21 mouse cellular contexts compared by ENCODE assay signal in the genomic region with DNA sequence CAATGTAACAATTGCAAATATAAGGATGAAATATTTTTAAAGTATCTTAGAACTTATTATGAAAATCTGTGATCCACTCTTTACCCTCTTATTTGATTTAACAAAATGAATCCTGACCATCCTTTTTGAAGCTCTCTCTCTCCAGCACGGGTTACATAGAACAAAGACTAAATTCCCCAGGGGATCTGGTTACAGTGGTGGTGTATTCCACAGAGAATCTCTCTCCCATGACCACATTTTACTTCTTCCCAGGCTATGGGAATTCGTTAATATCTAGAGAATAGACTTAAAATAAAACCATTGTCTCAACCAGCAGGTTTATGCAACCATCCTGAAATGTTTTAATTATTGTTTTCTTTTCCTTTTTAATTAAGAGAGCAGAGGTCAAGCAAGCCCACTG.
A peak's percentile ranks its signal among the peaks of the same experiment; 100 is the strongest.
DNase-seq lines count a peak whose midpoint lies in the region; ATAC-seq and TF ChIP-seq lines count a peak whose summit lies in the region.
"Had no signal": no experiment of that assay in that cellular context is flagged by ENCODE, and none has a peak within 500 bp of the region (broad histone marks: within the 10 kb centered on the region; RNA-seq: fewer than 3 reads in every experiment).

No protein-coding gene starts in this region.

- no peaks in the 10 kb centered on the region for H3K9me3 ChIP-seq in forebrain, embryonic 14.5 days (replicated peaks; ENCODE audit: control insufficient read depth, low read length)
- no peaks in the 10 kb centered on the region for H3K9me3 ChIP-seq in forebrain, postnatal 0 days (ENCODE audit: low read length)
- H3K9me3 ChIP-seq in midbrain, embryonic 14.5 days (ENCODE audit: control insufficient read depth, low read length), result no peaks in the 10 kb centered on the region
- H3K9me3 ChIP-seq in midbrain, embryonic 10.5 days (replicated peaks), result no peaks in the 10 kb centered on the region
- H3K9me3 ChIP-seq in kidney, embryonic 15.5 days (replicated peaks), result no peaks in the 10 kb centered on the region
- H3K9me3 ChIP-seq: heart, embryonic 10.5 days; hindbrain, embryonic 13.5 days had no signal

- 4% methylated on average over 2 of the region's 2 CpGs for WGBS in forebrain, embryonic 14.5 days
- WGBS in forebrain, postnatal 0 days, result 11% methylated on average over 2 of the region's 2 CpGs
- WGBS in midbrain, embryonic 14.5 days, result 11% methylated on average over 2 of the region's 2 CpGs
- 29% methylated on average over 2 of the region's 2 CpGs for WGBS in midbrain, embryonic 10.5 days
- WGBS in kidney, embryonic 15.5 days, result 46% methylated on average over 2 of the region's 2 CpGs

- TF ChIP-seq CTCF in forebrain, postnatal 0 days (IDR thresholded peaks at IDR 0.05; ENCODE audit: low read depth), result no peak

- no peak overlapping the region for H3K27ac ChIP-seq in forebrain, embryonic 14.5 days (ENCODE audit: low read depth, low read length)
- H3K27ac ChIP-seq in forebrain, postnatal 0 days (ENCODE audit: low read depth, low read length), result no peak overlapping the region
- H3K27ac ChIP-seq in midbrain, embryonic 14.5 days (replicated peaks; ENCODE audit: low read depth, low read length), result no peak overlapping the region
- no peak overlapping the region for H3K27ac ChIP-seq in midbrain, embryonic 10.5 days (replicated peaks)
- no peak overlapping the region for H3K27ac ChIP-seq in kidney, embryonic 15.5 days
- H3K27ac ChIP-seq: heart, embryonic 10.5 days; hindbrain, embryonic 13.5 days; hindbrain, postnatal 0 days had no signal

- H3K4me1 ChIP-seq in forebrain, embryonic 14.5 days (ENCODE audit: control insufficient read depth, insufficient read depth, low read length), result peaks cover 6% of the 10 kb centered on the region; the same call in 1 of the 2 replicates
- H3K4me1 ChIP-seq in forebrain, postnatal 0 days (ENCODE audit: insufficient read depth), result no peaks in the 10 kb centered on the region
- no peaks in the 10 kb centered on the region; the same call in 1 of the 2 replicates for H3K4me1 ChIP-seq in midbrain, embryonic 14.5 days (ENCODE audit: control insufficient read depth, insufficient read depth, low read length)
- H3K4me1 ChIP-seq in midbrain, embryonic 10.5 days, result 0 out of 2 replicates have a peak, but pooled peaks cover 9% of the 10 kb centered on the region
- no peaks in the 10 kb centered on the region for H3K4me1 ChIP-seq in kidney, embryonic 15.5 days
- H3K4me1 ChIP-seq: heart, embryonic 10.5 days; hindbrain, embryonic 13.5 days had no signal

- no peaks in the 10 kb centered on the region for H3K36me3 ChIP-seq in forebrain, embryonic 14.5 days (ENCODE audit: control insufficient read depth, insufficient read depth, low read length)
- no peaks in the 10 kb centered on the region for H3K36me3 ChIP-seq in forebrain, postnatal 0 days (ENCODE audit: insufficient read depth)
- H3K36me3 ChIP-seq in midbrain, embryonic 14.5 days (ENCODE audit: control insufficient read depth, insufficient read depth, low read length), result 0 out of 2 replicates have a peak, but pooled peaks cover 2% of the 10 kb centered on the region
- H3K36me3 ChIP-seq in midbrain, embryonic 10.5 days, result no peaks in the 10 kb centered on the region
- no peaks in the 10 kb centered on the region for H3K36me3 ChIP-seq in kidney, embryonic 15.5 days
- H3K36me3 ChIP-seq: heart, embryonic 10.5 days had no signal

- no peaks in the 10 kb centered on the region for H3K27me3 ChIP-seq in forebrain, embryonic 14.5 days (replicated peaks; ENCODE audit: control insufficient read depth, insufficient read depth, low read length)
- no peaks in the 10 kb centered on the region for H3K27me3 ChIP-seq in forebrain, postnatal 0 days (ENCODE audit: insufficient read depth, low read length)
- no peaks in the 10 kb centered on the region for H3K27me3 ChIP-seq in midbrain, embryonic 14.5 days (ENCODE audit: control insufficient read depth, insufficient read depth, low read length)
- H3K27me3 ChIP-seq in midbrain, embryonic 10.5 days (ENCODE audit: low read depth, poor library complexity, severe bottlenecking), result no peaks in the 10 kb centered on the region
- no peaks in the 10 kb centered on the region for H3K27me3 ChIP-seq in kidney, embryonic 15.5 days
- H3K27me3 ChIP-seq: hindbrain, embryonic 13.5 days had no signal

- no peak overlapping the region for H3K4me3 ChIP-seq in forebrain, embryonic 14.5 days (ENCODE audit: low read depth, low read length)
- no peak overlapping the region for H3K4me3 ChIP-seq in forebrain, postnatal 0 days (ENCODE audit: low read depth, low read length)
- H3K4me3 ChIP-seq in midbrain, embryonic 14.5 days (replicated peaks; ENCODE audit: low read depth, low read length), result no peak overlapping the region
- H3K4me3 ChIP-seq in midbrain, embryonic 10.5 days, result no peak overlapping the region
- H3K4me3 ChIP-seq in kidney, embryonic 15.5 days (replicated peaks), result no peak overlapping the region
- H3K4me3 ChIP-seq: heart, embryonic 10.5 days; hindbrain, embryonic 13.5 days had no signal

- ATAC-seq in forebrain, embryonic 14.5 days, result 0 out of 2 replicates have a peak, but pooled peaks have one; percentile 29
- no peak for ATAC-seq in forebrain, postnatal 0 days
- ATAC-seq in midbrain, embryonic 14.5 days (ENCODE audit: low FRiP score, low TSS enrichment), result no peak
- no peak; the same call in 1 of the 2 replicates for ATAC-seq in kidney, embryonic 15.5 days (replicated peaks; ENCODE audit: low FRiP score)
- ATAC-seq: activated CD4-positive, CD25-positive, alpha-beta regulatory T cell, adult 4 months; hindbrain, postnatal 0 days; Patski had no signal

- DNase-seq in embryo, embryonic 11 days, result peak; percentile 4
- no peak for DNase-seq in embryo, embryonic 10 days (ENCODE audit: low spot score)
- peak; percentile 27 for DNase-seq in forebrain, embryonic 14.5 days (ENCODE audit: low spot score)
- no peak for DNase-seq in forebrain, postnatal 0 days
- DNase-seq in midbrain, embryonic 14.5 days, result peak; percentile 28
- no peak for DNase-seq in midbrain, embryonic 10.5 days (ENCODE audit: low spot score)
- no peak for DNase-seq in adrenal gland, postnatal 14 days
- DNase-seq: adrenal gland, postnatal 25 days; cerebellum, adult 18-20 months; cerebellum, adult 9-11 months; cerebellum, postnatal 36 days; gastrocnemius, postnatal 36 days; heart, adult 11 months; heart, postnatal 14 days; kidney, adult 11 months had no signal

- H3K9ac ChIP-seq in forebrain, embryonic 14.5 days (ENCODE audit: low read length), result no peak overlapping the region
- no peak overlapping the region for H3K9ac ChIP-seq in forebrain, postnatal 0 days
- H3K9ac ChIP-seq in midbrain, embryonic 14.5 days (replicated peaks; ENCODE audit: low read length), result no peak overlapping the region
- H3K9ac ChIP-seq in kidney, embryonic 15.5 days, result no peak overlapping the region
- H3K9ac ChIP-seq: hindbrain, embryonic 13.5 days had no signal

- no peak overlapping the region for H3K4me2 ChIP-seq in forebrain, embryonic 14.5 days (ENCODE audit: low read length)
- H3K4me2 ChIP-seq in forebrain, postnatal 0 days (ENCODE audit: low read depth), result no peak overlapping the region
- no peak overlapping the region for H3K4me2 ChIP-seq in midbrain, embryonic 14.5 days (ENCODE audit: low read length)
- H3K4me2 ChIP-seq in kidney, embryonic 15.5 days, result no peak overlapping the region
- H3K4me2 ChIP-seq: hindbrain, embryonic 13.5 days had no signal

Comparison
In these comparisons a context has a peak if more than half of its experiments do, and no peak if none do; other contexts are left out.
1. DNase-seq: peak in embryo, embryonic 11 days (single experiment), forebrain, embryonic 14.5 days (single experiment) and midbrain, embryonic 14.5 days (single experiment); none in embryo, embryonic 10 days (single experiment), forebrain, postnatal 0 days (single experiment), midbrain, embryonic 10.5 days (single experiment) and adrenal gland, postnatal 14 days (single experiment).